Mouse (Mus musculus) liver, postnatal 0 days (tissue): Measurements from ENCODE around the gene Tpbgl.

Experiments used
- CTCF ChIP-seq: sonication (generic); IDR thresholded peaks from 2 replicates; pipeline ENCODE4 v1.5.1; 2016; ENCODE audit warnings: antibody characterized with exemption, low read depth
- EP300 ChIP-seq: IDR thresholded peaks from 2 replicates; pipeline ENCODE4 v1.6.1; 2016; ENCODE audit warnings: antibody characterized with exemption, low read depth, mild to moderate bottlenecking

GRCm38 (mm10) chr7:99665731-99666452 is 39.0 kb upstream of the Tpbgl start:
- TF ChIP-seq CTCF (no peak), EP300 (no peak)
